Mouse (Mus musculus) cerebellum, postnatal 14 days (tissue): ENCODE measurements around the gene Clrn1.

ENCODE experiments used
- DNase-seq, 2 experiments: peaks; one replicate each; pipeline ENCODE4 v3.0.0; 2021; ENCODE audit warnings: mixed read lengths in 2 of 2

Gene Clrn1

GRCm38 (mm10) chr3:58829926-58830325, 55.2 kb downstream of the Clrn1 start:
- no peak for DNase-seq

GRCm38 (mm10) chr3:58828366-58829153, 56.6 kb downstream of the Clrn1 start:
- DNase-seq, result no peak

DNA sequence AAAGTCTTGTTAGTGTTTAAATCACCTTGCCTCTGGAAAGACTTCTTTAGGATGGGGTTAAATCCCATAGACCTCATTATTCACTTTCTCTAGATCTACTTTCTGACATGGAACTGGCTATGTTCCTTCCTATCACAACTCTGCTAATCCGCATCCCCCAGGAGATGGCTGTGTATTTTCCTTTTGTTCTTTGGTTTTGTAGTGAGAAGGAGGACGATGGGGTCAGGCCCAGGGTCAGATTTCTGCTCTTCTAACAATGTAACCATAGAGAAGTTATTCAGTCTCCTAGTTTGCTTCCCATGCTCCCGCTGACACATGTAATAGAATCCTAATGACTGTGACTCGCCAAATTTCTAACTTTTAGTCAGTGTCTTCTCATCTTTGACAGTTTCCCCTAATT, 58.9 kb downstream of the Clrn1 start:
- DNase-seq, result no peak

DNA sequence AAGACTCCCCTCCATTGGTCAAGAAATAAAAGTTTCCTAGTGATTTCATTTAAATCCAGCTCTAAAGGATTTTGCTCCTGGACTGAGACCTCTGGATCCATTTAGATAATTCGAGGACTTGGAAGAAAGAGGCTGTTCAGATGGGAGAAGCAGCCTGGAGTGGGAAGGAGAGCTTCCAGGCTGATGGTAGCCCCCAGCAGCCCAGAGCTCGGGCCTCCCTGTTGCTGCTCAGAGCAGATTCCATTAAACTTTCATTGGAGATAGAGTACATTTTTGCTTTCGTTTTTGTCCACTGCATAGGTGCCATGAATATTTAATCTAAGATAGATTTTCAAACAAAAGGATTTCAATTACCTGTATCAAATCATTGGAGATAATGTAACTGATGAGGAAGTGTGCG, 62.9 kb downstream of the Clrn1 start, which contains the start of gene Mindy4b-ps:
Gene Mindy4b-ps, minus strand, starts transcription at position 101 of the 400 bp plus-strand sequence.
- DNase-seq, result no peak

DNA sequence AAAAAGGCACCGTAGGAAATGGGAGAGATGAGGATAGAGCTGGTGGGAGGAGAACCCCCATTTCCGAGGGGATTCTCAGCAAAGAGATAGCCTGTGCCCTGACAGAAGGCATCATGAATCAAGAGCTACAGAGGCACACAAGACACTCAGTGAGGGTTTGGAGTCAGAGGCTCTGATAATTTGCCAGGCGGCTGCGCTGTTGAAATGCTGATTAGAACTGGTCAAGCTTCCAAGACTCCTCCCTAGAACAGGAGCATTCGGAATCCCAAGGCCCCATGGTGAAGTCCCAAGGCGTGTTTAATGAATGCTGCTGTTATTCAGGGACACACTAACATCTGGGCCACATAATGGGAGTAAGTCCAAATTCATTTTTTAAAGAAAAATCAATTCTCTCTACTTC, 67.8 kb downstream of the Clrn1 start:
- DNase-seq, result no peak

- DNase-seq, result peak; percentile 29 to 46
These were observed 70.9 kb downstream of the Clrn1 start for GRCm38 (mm10) chr3:58814191-58814590.

DNA sequence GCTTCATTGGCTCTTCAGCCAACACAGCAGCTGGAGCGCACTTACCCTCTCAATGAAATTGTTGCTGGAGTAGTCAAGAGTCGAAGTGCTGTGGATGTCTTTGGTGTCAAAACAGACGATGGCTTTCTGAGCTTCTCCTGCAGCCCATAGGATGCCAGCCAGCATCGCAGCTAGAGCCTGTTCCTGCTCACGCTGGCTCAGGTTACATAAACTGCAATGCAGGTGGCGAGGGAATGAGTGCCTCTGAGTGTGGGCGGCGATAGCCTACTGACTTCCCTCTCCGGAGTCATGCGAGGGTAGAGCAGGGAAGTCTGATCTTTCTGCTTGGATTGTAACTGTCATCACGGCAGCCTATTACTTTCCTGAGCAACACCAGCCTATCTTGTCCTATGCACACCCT, 74.8 kb downstream of the Clrn1 start:
- peak; percentile 59 to 73 for DNase-seq

- no peak for DNase-seq
These were observed 75.8 kb downstream of the Clrn1 start for GRCm38 (mm10) chr3:58809111-58809915.

- peak; percentile 73 to 79 for DNase-seq
These were observed 76.5 kb downstream of the Clrn1 start for GRCm38 (mm10) chr3:58808636-58809035.

GRCm38 (mm10) chr3:58804745-58805144, 80.4 kb downstream of the Clrn1 start:
- no peak for DNase-seq

DNA sequence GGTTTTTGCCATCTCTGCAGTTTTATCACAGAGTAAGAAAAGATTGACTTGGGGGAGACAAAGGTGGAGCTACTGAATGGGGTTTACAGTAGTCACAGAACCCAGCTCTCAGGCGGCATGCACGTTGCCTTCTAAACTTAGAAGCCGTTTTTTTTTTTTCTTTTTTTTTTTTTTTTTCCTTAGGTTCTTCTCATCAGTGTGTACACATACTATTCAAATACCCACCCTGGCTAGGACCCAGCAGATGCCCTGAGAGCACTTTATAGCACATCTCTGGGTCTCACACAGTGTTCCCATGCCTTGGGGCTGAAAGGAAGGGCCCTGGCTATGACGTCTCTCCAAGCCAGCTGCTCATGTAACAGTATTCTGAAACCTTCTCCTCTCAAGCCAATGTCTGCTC, 86.5 kb downstream of the Clrn1 start:
- DNase-seq, result no peak

DNA sequence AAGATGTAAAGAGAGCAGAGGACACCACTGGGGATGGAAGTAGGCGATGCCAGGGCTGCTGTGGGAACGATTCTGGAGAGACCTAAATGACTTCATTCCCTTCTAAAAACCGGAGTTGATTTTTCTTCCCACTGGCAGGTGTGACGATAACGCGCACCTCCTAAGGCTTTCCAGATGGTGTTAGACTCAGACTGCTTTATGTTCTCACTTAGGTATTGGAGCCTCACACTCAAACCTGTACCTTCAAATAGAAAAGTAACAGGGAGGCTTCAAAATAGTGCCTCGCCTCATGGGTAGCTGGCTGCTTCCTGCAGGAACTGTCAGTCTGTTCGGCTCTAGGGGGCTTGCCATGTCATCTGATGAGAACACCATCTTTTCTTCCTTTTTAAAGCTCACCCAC, 86.9 kb downstream of the Clrn1 start:
- no peak for DNase-seq
